Mouse (Mus musculus) bone marrow macrophage, adult 2 months (primary cell): ENCODE data around the gene Btg3.

Experiments used
- CTCF ChIP-seq: IDR thresholded peaks from 2 replicates; pipeline ENCODE4 v1.5.1; 2012; ENCODE audit warnings: low read depth, mild to moderate bottlenecking, low read length, moderate library complexity
- POLR2A ChIP-seq: IDR thresholded peaks from 2 replicates; pipeline ENCODE4 v1.6.1; 2012; ENCODE audit warnings: mild to moderate bottlenecking, low read depth, low read length, borderline replicate concordance

DNA sequence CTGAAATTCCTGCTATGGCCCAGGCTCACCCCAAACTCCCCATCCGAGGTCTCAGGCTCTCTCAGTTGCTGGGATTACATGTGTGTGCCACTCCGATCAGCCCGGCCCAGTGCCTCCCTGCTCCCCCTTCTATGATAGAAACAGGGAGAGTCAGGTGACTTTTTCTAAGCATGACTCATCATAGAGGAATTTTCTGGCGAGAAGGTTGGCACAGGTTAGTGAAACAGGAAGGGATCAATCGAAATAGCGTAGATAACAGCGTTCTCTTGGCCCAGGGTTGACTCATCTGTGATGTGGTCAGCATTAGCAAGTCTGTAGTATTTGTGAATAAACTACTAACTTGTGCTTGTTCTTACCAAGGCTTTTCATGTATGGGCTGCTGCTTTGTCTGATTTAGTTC, 59.0 kb downstream of the Btg3 start:
- TF ChIP-seq CTCF (no peak), POLR2A (no peak)
